Mouse (Mus musculus) thymus, postnatal 36 days (tissue): Measurements from ENCODE around the gene Pard3.

Source experiments
- DNase-seq, 2 experiments: peaks; one replicate each; pipeline ENCODE4 v3.0.0; 2022; ENCODE audit warnings: mixed read lengths in 2 of 2

Gene Pard3

GRCm38 (mm10) chr8:127087434-127087833 is 23.7 kb downstream of the Pard3 start:
- no peak for DNase-seq

- no peak for DNase-seq
These were observed 24.7 kb downstream of the Pard3 start for GRCm38 (mm10) chr8:127088372-127088771.

- DNase-seq = no peak
These were observed 25.3 kb downstream of the Pard3 start for GRCm38 (mm10) chr8:127089021-127089420.

- no peak for DNase-seq
These were observed 26.7 kb downstream of the Pard3 start for GRCm38 (mm10) chr8:127090435-127090834.

GRCm38 (mm10) chr8:127091936-127092335 is 28.2 kb downstream of the Pard3 start:
- no peak for DNase-seq

- no peak for DNase-seq
These were observed 28.9 kb downstream of the Pard3 start for GRCm38 (mm10) chr8:127092383-127093112.

- DNase-seq = no peak
These were observed 29.4 kb downstream of the Pard3 start for GRCm38 (mm10) chr8:127093113-127093426.

GRCm38 (mm10) chr8:127095763-127096162 is 32.1 kb downstream of the Pard3 start:
- DNase-seq = no peak

- no peak for DNase-seq
These were observed 35.9 kb downstream of the Pard3 start for GRCm38 (mm10) chr8:127099439-127100090.

GRCm38 (mm10) chr8:127103256-127103655 is 39.6 kb downstream of the Pard3 start:
- DNase-seq = no peak

GRCm38 (mm10) chr8:127104616-127105015 is 40.9 kb downstream of the Pard3 start:
- DNase-seq = no peak

- no peak for DNase-seq
These were observed 44.2 kb downstream of the Pard3 start for GRCm38 (mm10) chr8:127107928-127108327.

- no peak for DNase-seq
These were observed 49.5 kb downstream of the Pard3 start for GRCm38 (mm10) chr8:127113209-127113608.

- no peak for DNase-seq
These were observed 52.1 kb downstream of the Pard3 start for GRCm38 (mm10) chr8:127115837-127116236.

- no peak for DNase-seq
These were observed 54.7 kb downstream of the Pard3 start for GRCm38 (mm10) chr8:127118373-127118861.

GRCm38 (mm10) chr8:127123391-127123790 is 59.7 kb downstream of the Pard3 start:
- no peak for DNase-seq

- no peak for DNase-seq
These were observed 61.1 kb downstream of the Pard3 start for GRCm38 (mm10) chr8:127124795-127125194.

- no peak for DNase-seq
These were observed 62.3 kb downstream of the Pard3 start for GRCm38 (mm10) chr8:127125686-127126683.

GRCm38 (mm10) chr8:127128781-127129396 is 65.2 kb downstream of the Pard3 start:
- no peak for DNase-seq

GRCm38 (mm10) chr8:127134327-127134726 is 70.6 kb downstream of the Pard3 start:
- DNase-seq = no peak

GRCm38 (mm10) chr8:127136201-127136600 is 72.5 kb downstream of the Pard3 start:
- DNase-seq = no peak

- DNase-seq = no peak
These were observed 73.1 kb downstream of the Pard3 start for GRCm38 (mm10) chr8:127136781-127137180.

- DNase-seq = peak; percentile 6 to 9
These were observed 75.5 kb downstream of the Pard3 start for GRCm38 (mm10) chr8:127139154-127139553.
